Mouse (Mus musculus) midbrain, embryonic 16.5 days (tissue): ENCODE measurements around the gene Pkp4. TPM values are rescaled to one million over a fixed set of nuclear protein-coding genes. Genes with fewer than 3 reads are reported as not detected.
"Not testable (repeated sequence)": the region's sequence is repeated elsewhere in the genome, so short reads cannot be mapped to it uniquely, and the experiment has no call there.

ENCODE experiments used
- ATAC-seq: fragments of 200-750 bp; cut with Nextera tagmentation; 2 replicates; pipeline ENCODE4 v1.8.0; 2017; ENCODE audit warnings: moderate TSS enrichment
- H3K27ac ChIP-seq: fragments of 300-500 bp; sonication (generic); 2 replicates; pipeline ENCODE4 v1.5.1; 2014; ENCODE audit warnings: mild to moderate bottlenecking, low read length, mixed read lengths
- H3K27me3 ChIP-seq: fragments of 300-500 bp; sonication (generic); 2 replicates; pipeline ENCODE4 v1.6.1; 2014; ENCODE audit warnings: low read depth, low read length, mixed read lengths; ENCODE audit not compliant: control insufficient read depth, insufficient read depth
- H3K36me3 ChIP-seq: fragments of 300-500 bp; sonication (generic); 2 replicates; pipeline ENCODE4 v1.6.1; 2014; ENCODE audit warnings: mild to moderate bottlenecking, low read length, moderate library complexity, mixed read lengths; ENCODE audit not compliant: control insufficient read depth, insufficient read depth
- H3K4me1 ChIP-seq: fragments of 300-500 bp; sonication (generic); 2 replicates; pipeline ENCODE4 v1.6.1; 2014; ENCODE audit warnings: mild to moderate bottlenecking, low read length, mixed read lengths; ENCODE audit not compliant: control insufficient read depth, insufficient read depth
- H3K4me2 ChIP-seq: fragments of 300-500 bp; sonication (generic); 2 replicates; pipeline ENCODE4 v1.6.1; 2014; ENCODE audit warnings: mild to moderate bottlenecking, low read length, mixed read lengths
- H3K4me3 ChIP-seq: fragments of 300-500 bp; sonication (generic); 2 replicates; pipeline ENCODE4 v1.5.1; 2014; ENCODE audit warnings: low read depth, mild to moderate bottlenecking, low read length, moderate library complexity, mixed read lengths
- H3K9ac ChIP-seq: fragments of 300-500 bp; sonication (generic); 2 replicates; pipeline ENCODE4 v1.6.1; 2014; ENCODE audit warnings: low read depth, low read length, mixed read lengths
- H3K9me3 ChIP-seq: fragments of 300-500 bp; sonication (generic); replicated peaks from 2 replicates; pipeline ENCODE4 v1.6.1; 2014; ENCODE audit warnings: mild to moderate bottlenecking, low read length, mixed read lengths; ENCODE audit not compliant: control insufficient read depth, poor library complexity, severe bottlenecking
- WGBS: fragments of 180-500 bp; shearing (Covaris S2); extraction: QIAGEN DNeasy Blood & Tissue Kit; methylation state at CpG from one replicate; pipeline ENCODE4 v1.1.7; 2014; 5-methylcytosine and 5-hydroxymethylcytosine counted together
- polyA plus RNA-seq: library from polyadenylated mRNA; unstranded; fragments of >200 nt; fragmentation: Nextera tagmentation; extraction: Ambion mirVana; gene quantifications from 2 replicates; pipeline ENCODE4 v1.2.1, GENCODE M21; 2015

Pkp4 gene
- polyA plus RNA-seq, 1 experiment from 2014 or later, result 27.1 TPM

DNA sequence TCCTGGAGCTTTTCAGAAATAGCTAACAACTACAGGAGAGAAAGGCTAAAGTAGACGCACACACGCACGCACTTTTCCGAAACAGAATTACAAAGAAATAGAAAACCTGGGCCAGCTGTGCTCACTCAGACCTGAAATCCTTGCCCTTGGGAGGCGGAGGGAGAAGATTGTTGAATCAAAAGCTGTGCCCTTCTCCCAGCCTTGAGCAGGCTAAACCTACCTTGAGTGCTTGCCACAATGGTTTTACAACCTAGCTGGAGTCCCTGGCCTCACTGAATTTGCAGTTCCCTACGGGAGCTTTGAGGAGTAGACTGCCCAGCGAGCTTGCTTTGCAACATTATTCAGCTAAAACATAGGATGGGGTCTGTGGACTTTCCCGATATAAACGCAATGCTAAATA lies 217.4 kb downstream of the Pkp4 start:
- Histone ChIP-seq H3K4me1 (no peaks in the 10 kb centered on the region), H3K4me3 (no peak overlapping the region), H3K4me2 (no peak overlapping the region), H3K9ac (no peak overlapping the region), H3K9me3 (no peaks in the 10 kb centered on the region), H3K27ac (no peak overlapping the region), H3K36me3 (no peaks in the 10 kb centered on the region), H3K27me3 (no peaks in the 10 kb centered on the region)
- ATAC-seq, result no peak
- WGBS, result 83% methylated on average over 9 of the region's 9 CpGs

- H3K9ac ChIP-seq, H3K4me1 ChIP-seq, H3K27ac ChIP-seq, H3K36me3 ChIP-seq, ATAC-seq, H3K27me3 ChIP-seq, H3K4me3 ChIP-seq, H3K4me2 ChIP-seq, H3K9me3 ChIP-seq: not testable (repeated sequence)
- WGBS, result 89% methylated on average over 15 of the region's 17 CpGs
Observed at GRCm38 (mm10) chr2:59378861-59379260, 218.2 kb downstream of the Pkp4 start.

GRCm38 (mm10) chr2:59383231-59383630 lies 222.6 kb downstream of the Pkp4 start:
- H3K27ac ChIP-seq, result no peak overlapping the region
- WGBS, result 98% methylated on average over 17 of the region's 17 CpGs
- H3K9me3 ChIP-seq, result no peaks in the 10 kb centered on the region
- H3K27me3 ChIP-seq, result no peaks in the 10 kb centered on the region
- no peaks in the 10 kb centered on the region for H3K36me3 ChIP-seq
- no peak overlapping the region for H3K9ac ChIP-seq
- no peak overlapping the region for H3K4me3 ChIP-seq
- peaks cover 3% of the 10 kb centered on the region; the same call in 1 of the 2 replicates for H3K4me1 ChIP-seq
- ATAC-seq, result no peak
- no peak overlapping the region for H3K4me2 ChIP-seq

DNA sequence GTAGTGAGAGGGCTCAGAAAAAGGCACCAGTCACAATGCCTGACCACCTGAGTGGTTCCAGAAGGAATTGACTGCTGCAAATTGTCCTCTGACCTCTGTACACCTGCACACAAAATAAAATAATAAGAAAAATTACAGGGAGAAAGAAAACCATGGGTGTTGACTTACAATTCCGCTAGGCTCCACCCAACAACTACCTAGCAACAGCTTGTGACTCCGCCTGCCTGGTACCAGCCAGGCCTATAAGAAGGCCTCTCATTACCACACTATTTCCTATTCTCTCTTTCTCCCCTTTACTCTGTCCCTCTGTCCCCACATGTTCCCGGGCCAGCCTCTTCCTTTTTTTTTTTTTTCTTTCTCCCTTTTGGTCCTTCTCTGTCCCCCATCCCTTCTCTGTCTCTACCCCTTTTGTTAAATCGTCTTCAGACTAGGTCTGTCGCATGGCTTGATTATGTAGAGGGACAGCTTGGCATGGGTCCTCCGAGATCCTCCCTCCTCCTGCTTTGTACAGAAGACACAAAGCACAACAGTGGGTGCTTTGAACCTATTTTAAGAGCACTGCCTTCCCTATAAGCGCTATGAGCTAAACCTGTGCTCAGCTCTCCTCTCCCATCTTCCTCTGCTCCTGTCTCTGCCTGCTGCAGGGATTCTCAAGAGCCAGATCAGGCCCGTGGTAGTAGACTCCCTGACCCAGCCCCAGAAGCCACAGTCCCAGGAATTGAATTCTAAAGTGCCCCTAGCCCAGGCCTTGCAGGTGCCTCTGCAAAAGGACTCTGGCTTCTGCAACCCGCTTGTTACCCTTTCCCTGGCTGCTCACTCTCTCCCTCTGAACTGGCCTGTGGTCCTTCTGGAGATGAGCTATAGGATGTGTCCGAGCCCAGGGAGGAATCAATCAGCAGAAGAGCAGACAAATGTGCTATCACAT lies 223.5 kb downstream of the Pkp4 start:
- no peaks in the 10 kb centered on the region for H3K27me3 ChIP-seq
- no peaks in the 10 kb centered on the region for H3K36me3 ChIP-seq
- 76% methylated on average over 10 of the region's 10 CpGs for WGBS
- H3K4me3 ChIP-seq, result no peak overlapping the region
- H3K4me2 ChIP-seq, result no peak overlapping the region
- peaks cover 3% of the 10 kb centered on the region; the same call in 1 of the 2 replicates for H3K4me1 ChIP-seq
- no peaks in the 10 kb centered on the region for H3K9me3 ChIP-seq
- no peak for ATAC-seq
- no peak overlapping the region for H3K27ac ChIP-seq
- H3K9ac ChIP-seq, result no peak overlapping the region

DNA sequence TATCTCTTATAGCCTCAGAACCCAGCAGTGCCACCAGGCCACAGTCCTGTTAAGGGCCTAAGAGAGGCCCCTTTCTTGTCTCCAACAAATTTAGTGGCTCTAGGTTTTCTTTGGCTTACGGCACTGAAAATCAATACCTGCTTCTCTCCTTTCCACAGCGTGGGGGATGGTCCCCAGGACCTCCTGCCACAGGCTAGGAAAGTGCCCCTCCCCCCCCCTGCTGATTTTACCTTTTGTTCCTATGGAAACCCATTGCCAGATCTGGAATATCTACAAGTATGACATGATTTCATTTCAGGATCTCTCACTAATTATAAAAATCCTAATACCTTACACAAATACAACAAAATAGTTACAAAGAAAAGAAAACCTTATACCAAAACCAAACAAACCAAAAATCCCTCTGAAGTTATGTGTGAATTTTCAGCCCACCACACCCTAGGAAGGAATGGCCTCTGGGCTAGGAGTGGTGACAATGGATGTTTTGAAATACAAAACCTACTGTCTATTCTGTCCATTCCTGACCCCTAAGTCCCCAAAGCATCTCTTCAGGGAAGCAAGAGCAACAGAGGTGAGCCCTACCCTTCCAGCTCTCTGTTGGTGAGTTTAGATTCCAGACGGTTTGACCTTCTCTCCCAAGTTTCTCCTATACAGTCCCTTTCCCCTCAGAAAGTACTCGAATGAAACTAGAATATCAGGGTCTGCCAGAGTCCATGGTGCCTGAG lies 224.7 kb downstream of the Pkp4 start:
- 74% methylated on average over 4 of the region's 4 CpGs for WGBS

DNA sequence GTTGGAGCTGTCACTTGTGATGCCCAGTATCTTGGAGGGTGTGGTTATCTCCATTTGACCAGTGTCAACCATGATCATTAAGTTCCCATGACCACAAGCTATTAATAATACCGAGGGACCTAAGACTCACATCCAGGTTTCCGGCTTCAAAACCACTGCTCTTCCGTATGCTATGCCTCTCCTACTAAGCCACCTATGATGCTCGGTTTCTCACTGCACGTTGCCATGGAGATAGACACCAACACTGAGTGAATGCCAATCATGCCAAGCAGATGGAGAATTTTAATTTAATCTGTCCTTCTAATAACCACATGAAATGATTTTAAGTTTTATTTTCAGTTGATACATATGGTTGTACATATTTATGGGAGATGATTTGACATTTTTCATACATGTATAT lies 229.3 kb downstream of the Pkp4 start:
- Histone ChIP-seq H3K4me1 (0 out of 2 replicates have a peak, but pooled peaks cover 3% of the 10 kb centered on the region), H3K9ac (no peak overlapping the region), H3K4me2 (no peak overlapping the region), H3K27ac (no peak overlapping the region), H3K36me3 (no peaks in the 10 kb centered on the region), H3K9me3 (no peaks in the 10 kb centered on the region), H3K27me3 (no peaks in the 10 kb centered on the region), H3K4me3 (no peak overlapping the region)
- 69% methylated on average over 5 of the region's 5 CpGs for WGBS
- ATAC-seq, result peak; percentile 80

More for the DNA sequence above, 224.7 kb downstream of the Pkp4 start:
- Histone ChIP-seq H3K4me2 (no peak overlapping the region), H3K27ac (no peak overlapping the region), H3K4me3 (no peak overlapping the region), H3K36me3 (no peaks in the 10 kb centered on the region), H3K9ac (no peak overlapping the region), H3K4me1 (peaks cover 3% of the 10 kb centered on the region; the same call in 1 of the 2 replicates), H3K9me3 (no peaks in the 10 kb centered on the region), H3K27me3 (no peaks in the 10 kb centered on the region)
- no peak for ATAC-seq

GRCm38 (mm10) chr2:59393177-59393576 lies 232.5 kb downstream of the Pkp4 start:
- H3K4me1 ChIP-seq, result no peaks in the 10 kb centered on the region
- H3K9me3 ChIP-seq, result no peaks in the 10 kb centered on the region
- no peaks in the 10 kb centered on the region for H3K27me3 ChIP-seq
- no peak overlapping the region for H3K4me3 ChIP-seq
- H3K9ac ChIP-seq, result no peak overlapping the region
- H3K36me3 ChIP-seq, result no peaks in the 10 kb centered on the region
- WGBS, result 76% methylated on average over 1 of the region's 1 CpGs
- no peak overlapping the region for H3K4me2 ChIP-seq
- H3K27ac ChIP-seq, result no peak overlapping the region
- ATAC-seq, result no peak

DNA sequence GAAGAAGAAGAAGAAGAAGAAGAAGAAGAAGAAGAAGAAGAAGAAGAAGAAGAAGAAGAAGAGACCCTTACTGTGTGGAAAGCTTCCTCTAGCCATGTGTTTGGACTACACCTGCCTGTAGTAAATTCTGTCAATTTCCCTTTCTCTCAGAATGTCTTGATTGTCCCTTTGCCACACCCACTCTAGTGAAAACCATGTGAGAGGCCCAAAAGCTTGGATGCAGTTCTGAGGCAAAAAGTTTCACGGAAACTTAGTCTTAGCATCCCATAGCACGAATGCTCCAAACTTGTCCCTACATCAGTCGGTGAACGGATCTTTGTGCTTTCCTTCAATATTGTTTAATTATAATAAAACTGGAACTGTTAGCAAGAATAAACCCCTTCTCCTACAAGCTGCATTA lies 234.0 kb downstream of the Pkp4 start:
- WGBS, result over 99% methylated on average over 4 of the region's 4 CpGs
- ATAC-seq, result no peak
- Histone ChIP-seq H3K9ac (no peak overlapping the region), H3K27me3 (no peaks in the 10 kb centered on the region), H3K4me3 (no peak overlapping the region), H3K27ac (no peak overlapping the region), H3K4me1 (no peaks in the 10 kb centered on the region), H3K36me3 (no peaks in the 10 kb centered on the region), H3K4me2 (no peak overlapping the region), H3K9me3 (no peaks in the 10 kb centered on the region)

DNA sequence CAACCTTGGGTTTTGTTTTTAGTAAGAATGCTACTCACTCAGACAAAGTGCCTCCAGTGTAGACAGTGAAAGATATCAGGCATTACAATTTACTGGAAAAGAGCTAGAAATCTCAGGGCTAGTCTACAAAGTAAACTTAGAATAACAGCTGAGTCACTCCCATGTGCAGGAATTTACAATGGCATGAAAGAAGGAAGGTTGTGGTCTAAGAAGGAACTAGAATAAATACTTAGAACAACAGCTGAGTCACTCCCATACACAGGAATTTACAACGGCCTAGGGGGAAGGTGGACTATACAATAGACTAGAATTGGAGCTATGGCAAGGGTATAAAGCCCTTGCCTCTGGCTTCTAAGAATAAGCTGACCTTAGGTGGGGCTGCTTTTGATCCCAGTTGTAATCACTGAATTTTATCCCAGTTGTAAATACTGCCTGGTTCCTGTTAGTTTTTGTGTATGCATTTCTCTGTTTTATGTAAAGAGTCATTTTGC lies 234.6 kb downstream of the Pkp4 start:
- not testable (repeated sequence) for H3K36me3 ChIP-seq, H3K27ac ChIP-seq, H3K9me3 ChIP-seq, H3K4me3 ChIP-seq, ATAC-seq, H3K27me3 ChIP-seq, H3K9ac ChIP-seq, H3K4me2 ChIP-seq, H3K4me1 ChIP-seq
- WGBS, result 78% methylated on average over 1 of the region's 1 CpGs
